Mouse (Mus musculus) lung, adult 2 months (tissue): ENCODE measurements at regions not wholly inside any gene's neighbourhood (a gene's known extent, or its start where the extent isn't known, plus 50 kb on each side); places are given as distances from the start of the nearest gene placed in this dataset.
A peak's percentile ranks its signal among the peaks of the same experiment; 100 is the strongest.

Experiments used
- DNase-seq: peaks from one replicate; pipeline ENCODE4 v3.0.0; 2022
- H3K4me1 ChIP-seq: fragments of 200-500 bp; 2 replicates; pipeline ENCODE4 v1.6.1; 2011; ENCODE audit warnings: low read length; ENCODE audit not compliant: control insufficient read depth, insufficient read depth
- H3K4me3 ChIP-seq: fragments of 200-500 bp; replicated peaks from 2 replicates; pipeline ENCODE3; 2011; ENCODE audit warnings: low read depth, mild to moderate bottlenecking, control low read depth, low read length; ENCODE audit errors: extremely low read depth
- CTCF ChIP-seq: fragments of 200-500 bp; IDR thresholded peaks from 2 replicates; pipeline ENCODE4 v1.5.1; 2011; ENCODE audit warnings: mild to moderate bottlenecking, low read length, control low read depth; ENCODE audit not compliant: insufficient read depth
- POLR2A ChIP-seq: fragments of 200-500 bp; IDR thresholded peaks from 2 replicates; pipeline ENCODE4 v1.6.1; 2011; ENCODE audit warnings: low read depth, mild to moderate bottlenecking, control low read depth, low read length, borderline replicate concordance; ENCODE audit errors: extremely low read depth
- WGBS: fragments of 180-500 bp; shearing (Covaris S2); methylation state at CpG from one replicate; pipeline ENCODE4 v1.1.7; 2018; 5-methylcytosine and 5-hydroxymethylcytosine counted together

- DNase-seq, result no peak
- Histone ChIP-seq H3K4me1 (no peaks in the 10 kb centered on the region), H3K4me3 (no peak overlapping the region)
- TF ChIP-seq POLR2A (no peak), CTCF (no peak)
- WGBS, result 84% methylated on average over 5 of the region's 5 CpGs
Measured at GRCm38 (mm10) chr11:85966207-85966606, 80.0 kb downstream of the Tbx4 start.

GRCm38 (mm10) chr11:85970287-85970686 is 84.1 kb downstream of the Tbx4 start:
- TF ChIP-seq POLR2A, result no peak
- no peak for TF ChIP-seq CTCF
- H3K4me1 ChIP-seq, result no peaks in the 10 kb centered on the region
- 53% methylated on average over 2 of the region's 2 CpGs for WGBS

GRCm38 (mm10) chr11:85972385-85972784 is 86.2 kb downstream of the Tbx4 start:
- 25% methylated on average over 7 of the region's 7 CpGs for WGBS
- peak; percentile 50 for DNase-seq
- Histone ChIP-seq H3K4me3 (no peak overlapping the region), H3K4me1 (no peaks in the 10 kb centered on the region)
- TF ChIP-seq POLR2A, result no peak
- peak; percentile 85 for TF ChIP-seq CTCF

More at GRCm38 (mm10) chr11:85970287-85970686, 84.1 kb downstream of the Tbx4 start:
- no peak for DNase-seq
- no peak overlapping the region for H3K4me3 ChIP-seq

- TF ChIP-seq CTCF (no peak), POLR2A (no peak)
- H3K4me3 ChIP-seq, result no peak overlapping the region
- WGBS, result 56% methylated on average over 5 of the region's 5 CpGs
- DNase-seq, result no peak
- no peaks in the 10 kb centered on the region for H3K4me1 ChIP-seq
Measured at GRCm38 (mm10) chr11:85973736-85974135, 87.5 kb downstream of the Tbx4 start.

GRCm38 (mm10) chr11:85976693-85977434 is 90.6 kb downstream of the Tbx4 start:
- no peaks in the 10 kb centered on the region for H3K4me1 ChIP-seq
- no peak overlapping the region for H3K4me3 ChIP-seq
- TF ChIP-seq POLR2A (no peak), CTCF (no peak)
- WGBS, result 82% methylated on average over 18 of the region's 18 CpGs
- no peak for DNase-seq

GRCm38 (mm10) chr11:85980388-85980787 is 94.2 kb downstream of the Tbx4 start:
- no peaks in the 10 kb centered on the region for H3K4me1 ChIP-seq
- WGBS, result 78% methylated on average over 11 of the region's 11 CpGs
- TF ChIP-seq CTCF (no peak), POLR2A (no peak)
- DNase-seq, result no peak
- no peak overlapping the region for H3K4me3 ChIP-seq

- TF ChIP-seq CTCF (no peak), POLR2A (no peak)
- Histone ChIP-seq H3K4me3 (no peak overlapping the region), H3K4me1 (no peaks in the 10 kb centered on the region)
- 90% methylated on average over 4 of the region's 4 CpGs for WGBS
- no peak for DNase-seq
Measured at GRCm38 (mm10) chr11:85981561-85981960, 95.3 kb downstream of the Tbx4 start.

- peaks cover 4% of the 10 kb centered on the region; the same call in 1 of the 2 replicates for H3K4me1 ChIP-seq
- H3K4me3 ChIP-seq, result no peak overlapping the region
- TF ChIP-seq POLR2A, result no peak
- no peak for TF ChIP-seq CTCF
- WGBS, result 67% methylated on average over 8 of the region's 8 CpGs
- DNase-seq, result peak; percentile 33
Measured at GRCm38 (mm10) chr11:85986338-85986737, 100.1 kb downstream of the Tbx4 start.

GRCm38 (mm10) chr11:85987181-85987580 is 101.0 kb downstream of the Tbx4 start:
- DNase-seq, result no peak
- WGBS, result 95% methylated on average over 2 of the region's 2 CpGs
- TF ChIP-seq POLR2A (no peak), CTCF (no peak)
- Histone ChIP-seq H3K4me3 (no peak overlapping the region), H3K4me1 (peaks cover 4% of the 10 kb centered on the region; the same call in 1 of the 2 replicates)

- DNase-seq, result no peak
- Histone ChIP-seq H3K4me3 (peak overlapping the region; percentile 51), H3K4me1 (peaks cover 4% of the 10 kb centered on the region; the same call in 1 of the 2 replicates)
- 6% methylated on average over 10 of the region's 10 CpGs for WGBS
- TF ChIP-seq POLR2A (no peak), CTCF (no peak)
Measured at GRCm38 (mm10) chr11:85989536-85989935, 103.3 kb downstream of the Tbx4 start.
